30 mouse cellular contexts compared by ENCODE assay signal in genomic region chr17:56066451-56066850, GRCm38 (mm10). TPM values are rescaled to one million over a fixed set of nuclear protein-coding genes. Genes with fewer than 3 reads are reported as not detected.
DNase-seq lines count a peak whose midpoint lies in the region; ATAC-seq lines count a peak whose summit lies in the region.
"Had no signal": no experiment of that assay in that cellular context is flagged by ENCODE, and none has a peak within 500 bp of the region (broad histone marks: within the 10 kb centered on the region; RNA-seq: fewer than 3 reads in every experiment).

No protein-coding gene starts in this region.

- peak; percentile 72 for DNase-seq in midbrain, embryonic 11.5 days (ENCODE audit: low spot score, missing footprints)
- no peak for DNase-seq in midbrain, embryonic 10.5 days (ENCODE audit: low spot score)
- peak; percentile 84 for DNase-seq in adipocyte (ENCODE audit: low spot score)
- DNase-seq in urinary bladder, postnatal 14 days (ENCODE audit: low spot score), result no peak
- DNase-seq in forebrain, embryonic 14.5 days (ENCODE audit: low spot score), result no peak
- DNase-seq: adrenal gland, adult 2 months; adrenal gland, postnatal 14 days; cerebellum, adult 11-12 months; cerebellum, adult 8-10 months; cerebellum, postnatal 10 days; cerebellum, postnatal 36 days; embryo, embryonic 11 days; forebrain, postnatal 0 days; gastrocnemius, adult 2 months; gastrocnemius, postnatal 14 days; heart, adult 2 months; heart, postnatal 14 days had no signal

- no peak overlapping the region for H3K4me2 ChIP-seq in midbrain, embryonic 11.5 days
- no peak overlapping the region for H3K4me2 ChIP-seq in kidney, embryonic 16.5 days (replicated peaks; ENCODE audit: low read depth, low read length)
- no peak overlapping the region for H3K4me2 ChIP-seq in forebrain, embryonic 14.5 days (ENCODE audit: low read length)
- H3K4me2 ChIP-seq: embryonic facial prominence, embryonic 13.5 days; forebrain, embryonic 12.5 days; heart, embryonic 13.5 days; hindbrain, embryonic 13.5 days; intestine, embryonic 15.5 days had no signal

- H3K4me1 ChIP-seq in midbrain, embryonic 11.5 days (ENCODE audit: control insufficient read depth, insufficient read depth, low read length), result no peaks in the 10 kb centered on the region
- no peaks in the 10 kb centered on the region for H3K4me1 ChIP-seq in midbrain, embryonic 10.5 days
- no peaks in the 10 kb centered on the region for H3K4me1 ChIP-seq in kidney, embryonic 16.5 days (ENCODE audit: insufficient read depth, low read length)
- H3K4me1 ChIP-seq in forebrain, embryonic 14.5 days (ENCODE audit: control insufficient read depth, insufficient read depth, low read length), result no peaks in the 10 kb centered on the region
- H3K4me1 ChIP-seq: embryonic facial prominence, embryonic 10.5 days; embryonic facial prominence, embryonic 13.5 days; forebrain, embryonic 12.5 days; heart, embryonic 10.5 days; heart, embryonic 13.5 days; hindbrain, embryonic 13.5 days; intestine, embryonic 15.5 days had no signal

- no peak overlapping the region for H3K9ac ChIP-seq in midbrain, embryonic 11.5 days (ENCODE audit: low read length)
- H3K9ac ChIP-seq in kidney, embryonic 16.5 days (replicated peaks; ENCODE audit: low read length), result no peak overlapping the region
- no peak overlapping the region for H3K9ac ChIP-seq in forebrain, embryonic 14.5 days (ENCODE audit: low read length)
- H3K9ac ChIP-seq: embryonic facial prominence, embryonic 13.5 days; forebrain, embryonic 12.5 days; forebrain, postnatal 0 days; heart, embryonic 13.5 days; hindbrain, embryonic 13.5 days; intestine, embryonic 15.5 days had no signal

- H3K4me3 ChIP-seq in midbrain, embryonic 11.5 days (ENCODE audit: low read depth, low read length), result no peak overlapping the region
- H3K4me3 ChIP-seq in midbrain, embryonic 10.5 days, result no peak overlapping the region
- no peak overlapping the region for H3K4me3 ChIP-seq in kidney, embryonic 16.5 days (ENCODE audit: low read length)
- H3K4me3 ChIP-seq in forebrain, embryonic 14.5 days (ENCODE audit: low read depth, low read length), result no peak overlapping the region
- H3K4me3 ChIP-seq: embryonic facial prominence, embryonic 10.5 days; embryonic facial prominence, embryonic 13.5 days; erythroblast, embryonic 14.5 days; forebrain, embryonic 12.5 days; gastrocnemius, adult 2 months; heart, adult 2 months; heart, embryonic 10.5 days; heart, embryonic 13.5 days; hindbrain, embryonic 13.5 days; intestine, embryonic 15.5 days had no signal

- no peaks in the 10 kb centered on the region for H3K27me3 ChIP-seq in midbrain, embryonic 11.5 days (ENCODE audit: control insufficient read depth, insufficient read depth, low read length)
- no peaks in the 10 kb centered on the region for H3K27me3 ChIP-seq in midbrain, embryonic 10.5 days (ENCODE audit: low read depth, poor library complexity, severe bottlenecking)
- H3K27me3 ChIP-seq in kidney, embryonic 16.5 days (ENCODE audit: insufficient read depth, low read length), result no peaks in the 10 kb centered on the region
- no peaks in the 10 kb centered on the region for H3K27me3 ChIP-seq in forebrain, embryonic 14.5 days (replicated peaks; ENCODE audit: control insufficient read depth, insufficient read depth, low read length)
- H3K27me3 ChIP-seq: embryonic facial prominence, embryonic 13.5 days; forebrain, embryonic 12.5 days; heart, embryonic 13.5 days; hindbrain, embryonic 13.5 days; intestine, embryonic 15.5 days; Patski had no signal

- peaks cover 74% of the 10 kb centered on the region for H3K36me3 ChIP-seq in midbrain, embryonic 11.5 days (ENCODE audit: control insufficient read depth, insufficient read depth, low read length)
- peaks cover 100% of the 10 kb centered on the region for H3K36me3 ChIP-seq in midbrain, embryonic 10.5 days
- peaks cover 92% of the 10 kb centered on the region for H3K36me3 ChIP-seq in kidney, embryonic 16.5 days (ENCODE audit: insufficient read depth, low read length)
- peaks cover 96% of the 10 kb centered on the region for H3K36me3 ChIP-seq in forebrain, embryonic 14.5 days (ENCODE audit: control insufficient read depth, insufficient read depth, low read length)

- no peak overlapping the region for H3K27ac ChIP-seq in midbrain, embryonic 11.5 days (ENCODE audit: low read depth, low read length)
- H3K27ac ChIP-seq in midbrain, embryonic 10.5 days (replicated peaks), result no peak overlapping the region
- H3K27ac ChIP-seq in kidney, embryonic 16.5 days (ENCODE audit: low read length), result no peak overlapping the region
- H3K27ac ChIP-seq in forebrain, embryonic 14.5 days (ENCODE audit: low read depth, low read length), result no peak overlapping the region
- H3K27ac ChIP-seq: embryonic facial prominence, embryonic 10.5 days; embryonic facial prominence, embryonic 13.5 days; forebrain, embryonic 12.5 days; gastrocnemius, adult 2 months; heart, adult 2 months; heart, embryonic 10.5 days; heart, embryonic 13.5 days; hindbrain, embryonic 13.5 days; intestine, embryonic 15.5 days had no signal

- ATAC-seq in midbrain, embryonic 11.5 days (ENCODE audit: low FRiP score), result no peak
- ATAC-seq in megakaryocyte, adult 5-6 weeks (ENCODE audit: poor library complexity, severe bottlenecking), result peak; percentile 45; the same call in 1 of the 2 replicates
- no peak for ATAC-seq in kidney, embryonic 16.5 days (ENCODE audit: low FRiP score, low TSS enrichment)
- no peak for ATAC-seq in forebrain, embryonic 14.5 days
- ATAC-seq: forebrain, postnatal 0 days; hindbrain, embryonic 16.5 days; intestine, embryonic 15.5 days; Patski had no signal

- no peaks in the 10 kb centered on the region for H3K9me3 ChIP-seq in midbrain, embryonic 11.5 days (ENCODE audit: control insufficient read depth, low read length)
- no peaks in the 10 kb centered on the region for H3K9me3 ChIP-seq in midbrain, embryonic 10.5 days (replicated peaks)
- no peaks in the 10 kb centered on the region for H3K9me3 ChIP-seq in kidney, embryonic 16.5 days (ENCODE audit: low read length)
- H3K9me3 ChIP-seq in forebrain, embryonic 14.5 days (replicated peaks; ENCODE audit: control insufficient read depth, low read length), result no peaks in the 10 kb centered on the region
- H3K9me3 ChIP-seq: embryonic facial prominence, embryonic 10.5 days; embryonic facial prominence, embryonic 13.5 days; forebrain, embryonic 12.5 days; heart, embryonic 10.5 days; heart, embryonic 13.5 days; hindbrain, embryonic 13.5 days; intestine, embryonic 15.5 days had no signal

RNA-seq across cellular contexts. Expression of gene Ubxn6, which starts 8.4 kb away (rescaled TPM):
- polyA plus RNA-seq in midbrain, embryonic 11.5 days (2014; fragmentation: Nextera tagmentation; extraction: Ambion mirVana), result 43.2 and 48.4 TPM in 2 replicates
- 35.7 and 41.2 TPM in 2 replicates for polyA plus RNA-seq in midbrain, embryonic 10.5 days (2016; fragmentation: Nextera tagmentation; extraction: Ambion mirVana)
- total RNA-seq in megakaryocyte, adult 5-6 weeks (2015), result 12.9 and 13.2 TPM in 2 replicates
- total RNA-seq in megakaryocyte, adult 5-6 weeks (2017), result 17.0 and 30.7 TPM in 2 replicates
- polyA plus RNA-seq in kidney, embryonic 16.5 days (2015; fragmentation: Nextera tagmentation; extraction: Ambion mirVana), result 46.2 and 47.2 TPM in 2 replicates
- polyA plus RNA-seq in forebrain, embryonic 14.5 days (2014; fragmentation: Nextera tagmentation; extraction: Ambion mirVana), result 68.8 and 83.7 TPM in 2 replicates

RNA-seq across cellular contexts. Expression of gene Hdgfl2, which starts 13.0 kb away (rescaled TPM):
- 104 and 121 TPM in 2 replicates for polyA plus RNA-seq in midbrain, embryonic 11.5 days (2014; fragmentation: Nextera tagmentation; extraction: Ambion mirVana)
- polyA plus RNA-seq in midbrain, embryonic 10.5 days (2016; fragmentation: Nextera tagmentation; extraction: Ambion mirVana), result 188 and 191 TPM in 2 replicates
- 14.9 and 17.9 TPM in 2 replicates for total RNA-seq in megakaryocyte, adult 5-6 weeks (2015)
- total RNA-seq in megakaryocyte, adult 5-6 weeks (2017), result 43.4 and 52.8 TPM in 2 replicates
- polyA plus RNA-seq in kidney, embryonic 16.5 days (2015; fragmentation: Nextera tagmentation; extraction: Ambion mirVana), result 129 and 141 TPM in 2 replicates
- polyA plus RNA-seq in forebrain, embryonic 14.5 days (2014; fragmentation: Nextera tagmentation; extraction: Ambion mirVana), result 81.5 and 109 TPM in 2 replicates

RNA-seq across cellular contexts. Expression of gene Chaf1a, which starts 26.2 kb away (rescaled TPM):
- polyA plus RNA-seq in midbrain, embryonic 11.5 days (2014; fragmentation: Nextera tagmentation; extraction: Ambion mirVana), result 20.7 and 24.7 TPM in 2 replicates
- polyA plus RNA-seq in midbrain, embryonic 10.5 days (2016; fragmentation: Nextera tagmentation; extraction: Ambion mirVana), result 45.4 and 49.3 TPM in 2 replicates
- total RNA-seq in megakaryocyte, adult 5-6 weeks (2015), result 8.1 and 9.6 TPM in 2 replicates
- 18.3 and 22.2 TPM in 2 replicates for total RNA-seq in megakaryocyte, adult 5-6 weeks (2017)
- 26.0 and 28.4 TPM in 2 replicates for polyA plus RNA-seq in kidney, embryonic 16.5 days (2015; fragmentation: Nextera tagmentation; extraction: Ambion mirVana)
- polyA plus RNA-seq in forebrain, embryonic 14.5 days (2014; fragmentation: Nextera tagmentation; extraction: Ambion mirVana), result 6.8 and 6.9 TPM in 2 replicates

RNA-seq across cellular contexts. Expression of gene Sh3gl1, which starts 30.0 kb away (rescaled TPM):
- 106 and 118 TPM in 2 replicates for polyA plus RNA-seq in midbrain, embryonic 11.5 days (2014; fragmentation: Nextera tagmentation; extraction: Ambion mirVana)
- 161 and 162 TPM in 2 replicates for polyA plus RNA-seq in midbrain, embryonic 10.5 days (2016; fragmentation: Nextera tagmentation; extraction: Ambion mirVana)
- 21.7 and 22.3 TPM in 2 replicates for total RNA-seq in megakaryocyte, adult 5-6 weeks (2015)
- total RNA-seq in megakaryocyte, adult 5-6 weeks (2017), result 28.4 and 35.0 TPM in 2 replicates
- 189 and 190 TPM in 2 replicates for polyA plus RNA-seq in kidney, embryonic 16.5 days (2015; fragmentation: Nextera tagmentation; extraction: Ambion mirVana)
- 96.0 and 113 TPM in 2 replicates for polyA plus RNA-seq in forebrain, embryonic 14.5 days (2014; fragmentation: Nextera tagmentation; extraction: Ambion mirVana)

RNA-seq across cellular contexts. Expression of gene Plin4, which starts 43.2 kb away (rescaled TPM):
- polyA plus RNA-seq in midbrain, embryonic 11.5 days (2014; fragmentation: Nextera tagmentation; extraction: Ambion mirVana), result 0.05 and 0.07 TPM in 2 replicates
- 0.04 and 0.11 TPM in 2 replicates for polyA plus RNA-seq in midbrain, embryonic 10.5 days (2016; fragmentation: Nextera tagmentation; extraction: Ambion mirVana)
- 0.09 TPM in 2 replicates for total RNA-seq in megakaryocyte, adult 5-6 weeks (2015)
- total RNA-seq in megakaryocyte, adult 5-6 weeks (2017), result 0.18 TPM in 1 of 2 replicates, not detected in the other
- polyA plus RNA-seq in kidney, embryonic 16.5 days (2015; fragmentation: Nextera tagmentation; extraction: Ambion mirVana), result 0.18 and 0.32 TPM in 2 replicates
- 0.04 and 0.07 TPM in 2 replicates for polyA plus RNA-seq in forebrain, embryonic 14.5 days (2014; fragmentation: Nextera tagmentation; extraction: Ambion mirVana)
- total RNA-seq: hematopoietic stem cell, adult 5-6 weeks had no signal
- polyA plus RNA-seq: erythroblast, embryonic 14.5 days had no signal

Comparison
In these comparisons a context has a peak if more than half of its experiments do, and no peak if none do; other contexts are left out.
1. DNase-seq: peak in midbrain, embryonic 11.5 days (single experiment) and adipocyte (single experiment); none in midbrain, embryonic 10.5 days (single experiment), urinary bladder, postnatal 14 days (single experiment) and forebrain, embryonic 14.5 days (single experiment).